Mouse (Mus musculus) testis, adult 2 months (tissue): Measurements from ENCODE around the gene Mcrip1. TPM values are rescaled to one million over a fixed set of nuclear protein-coding genes. Genes with fewer than 3 reads are reported as not detected.

ENCODE experiments used
- H3K27ac ChIP-seq: fragments of 200-500 bp; 2 replicates; pipeline ENCODE4 v1.5.1; 2012; ENCODE audit warnings: low read depth, low read length; ENCODE audit not compliant: control insufficient read depth, insufficient read depth
- H3K27me3 ChIP-seq: fragments of 200-500 bp; 2 replicates; pipeline ENCODE4 v1.6.1; 2012; ENCODE audit warnings: mild to moderate bottlenecking, low read length, moderate library complexity; ENCODE audit not compliant: control insufficient read depth, insufficient read depth
- H3K36me3 ChIP-seq: fragments of 200-500 bp; 2 replicates; pipeline ENCODE4 v1.6.1; 2012; ENCODE audit warnings: mild to moderate bottlenecking, low read length; ENCODE audit not compliant: control insufficient read depth, insufficient read depth
- H3K4me1 ChIP-seq: fragments of 200-500 bp; 2 replicates; pipeline ENCODE4 v1.6.1; 2012; ENCODE audit warnings: low read length; ENCODE audit not compliant: control insufficient read depth, insufficient read depth
- H3K4me3 ChIP-seq: fragments of 200-500 bp; 2 replicates; pipeline ENCODE4 v1.5.1; 2012; ENCODE audit warnings: low read depth, mild to moderate bottlenecking, low read length, moderate library complexity, mixed read lengths; ENCODE audit not compliant: control insufficient read depth
- CTCF ChIP-seq: fragments of 200-500 bp; IDR thresholded peaks from 2 replicates; pipeline ENCODE4 v1.5.1; 2012; ENCODE audit warnings: low read depth, mild to moderate bottlenecking, inconsistent platforms, low read length, moderate library complexity; ENCODE audit not compliant: control insufficient read depth, insufficient read depth, insufficient replicate concordance
- POLR2A ChIP-seq: fragments of 200-500 bp; IDR thresholded peaks from 2 replicates; pipeline ENCODE4 v1.6.1; 2012; ENCODE audit warnings: low read depth, mild to moderate bottlenecking, inconsistent platforms, low read length, moderate library complexity; ENCODE audit not compliant: control insufficient read depth
- polyA plus RNA-seq: library from polyadenylated mRNA; depleted of rRNA; stranded (reverse); fragments of >200 nt; gene quantifications from 2 replicates; pipeline ENCODE4 v1.2.3, GENCODE M21; 2012

Gene Mcrip1
- polyA plus RNA-seq, 1 experiment = 196 TPM

GRCm38 (mm10) chr11:120501018-120501417, 48.5 kb downstream of the Mcrip1 start:
- Histone ChIP-seq H3K36me3 (no peaks in the 10 kb centered on the region; the same call in 1 of the 2 replicates), H3K27me3 (no peaks in the 10 kb centered on the region), H3K4me1 (no peaks in the 10 kb centered on the region), H3K4me3 (no peak overlapping the region), H3K27ac (no peak overlapping the region)
- TF ChIP-seq POLR2A = no peak
- TF ChIP-seq CTCF = no peak

GRCm38 (mm10) chr11:120500357-120500756, 49.2 kb downstream of the Mcrip1 start:
- Histone ChIP-seq H3K36me3 (no peaks in the 10 kb centered on the region; the same call in 1 of the 2 replicates), H3K27ac (no peak overlapping the region), H3K27me3 (no peaks in the 10 kb centered on the region), H3K4me3 (no peak overlapping the region), H3K4me1 (no peaks in the 10 kb centered on the region)
- TF ChIP-seq CTCF (no peak), POLR2A (no peak)

GRCm38 (mm10) chr11:120499894-120500293, 49.6 kb downstream of the Mcrip1 start:
- Histone ChIP-seq H3K4me3 (no peak overlapping the region), H3K27ac (no peak overlapping the region), H3K27me3 (no peaks in the 10 kb centered on the region), H3K4me1 (no peaks in the 10 kb centered on the region), H3K36me3 (no peaks in the 10 kb centered on the region; the same call in 1 of the 2 replicates)
- TF ChIP-seq CTCF (no peak), POLR2A (no peak; the same call in 1 of the 2 replicates)

GRCm38 (mm10) chr11:120498891-120499290, 50.6 kb downstream of the Mcrip1 start:
- no peaks in the 10 kb centered on the region for H3K4me1 ChIP-seq
- no peaks in the 10 kb centered on the region for H3K27me3 ChIP-seq
- H3K27ac ChIP-seq = no peak overlapping the region
- no peak overlapping the region for H3K4me3 ChIP-seq
- TF ChIP-seq CTCF = no peak
- no peak for TF ChIP-seq POLR2A
- H3K36me3 ChIP-seq = no peaks in the 10 kb centered on the region; the same call in 1 of the 2 replicates

- Histone ChIP-seq H3K4me1 (no peaks in the 10 kb centered on the region; the same call in 1 of the 2 replicates), H3K36me3 (no peaks in the 10 kb centered on the region; the same call in 1 of the 2 replicates), H3K27me3 (no peaks in the 10 kb centered on the region), H3K4me3 (no peak overlapping the region), H3K27ac (no peak overlapping the region)
- TF ChIP-seq CTCF (no peak), POLR2A (no peak)
These were observed 51.3 kb downstream of the Mcrip1 start for GRCm38 (mm10) chr11:120498226-120498625.

- H3K27ac ChIP-seq = no peak overlapping the region; the same call in 1 of the 2 replicates
- no peaks in the 10 kb centered on the region; the same call in 1 of the 2 replicates for H3K36me3 ChIP-seq
- TF ChIP-seq POLR2A (no peak), CTCF (no peak)
- no peaks in the 10 kb centered on the region for H3K27me3 ChIP-seq
- H3K4me3 ChIP-seq = no peak overlapping the region
- peaks cover under 1% of the 10 kb centered on the region; the same call in 1 of the 2 replicates for H3K4me1 ChIP-seq
These were observed 52.1 kb downstream of the Mcrip1 start for GRCm38 (mm10) chr11:120497436-120497835.

GRCm38 (mm10) chr11:120493911-120494310, 55.6 kb downstream of the Mcrip1 start:
- Histone ChIP-seq H3K4me3 (no peak overlapping the region), H3K4me1 (peaks cover 11% of the 10 kb centered on the region), H3K27ac (no peak overlapping the region), H3K27me3 (no peaks in the 10 kb centered on the region), H3K36me3 (no peaks in the 10 kb centered on the region; the same call in 1 of the 2 replicates)
- TF ChIP-seq POLR2A = no peak
- TF ChIP-seq CTCF = no peak
